Mouse (Mus musculus) E14TG2a.4 (cell line): ENCODE results near the gene Ccl22.

Experiments
- H3K27me3 ChIP-seq: 2 replicates; pipeline ENCODE4 v1.6.1; 2014; ENCODE audit warnings: low read length, control low read depth; ENCODE audit not compliant: insufficient read depth
- H3K36me3 ChIP-seq: 2 replicates; pipeline ENCODE4 v1.6.1; 2014; ENCODE audit warnings: low read length, control low read depth; ENCODE audit not compliant: insufficient read depth
- H3K4me1 ChIP-seq: replicated peaks from 2 replicates; pipeline ENCODE4 v1.6.1; 2014; ENCODE audit warnings: low read depth, low read length, control low read depth
- H3K4me3 ChIP-seq: replicated peaks from 2 replicates; pipeline ENCODE4 v1.5.1; 2014; ENCODE audit warnings: mild to moderate bottlenecking, low read length
- H3K9me3 ChIP-seq: 2 replicates; pipeline ENCODE4 v1.6.1; 2014; ENCODE audit warnings: low read length, control low read depth
- CTCF ChIP-seq: conservative IDR thresholded peaks from 2 replicates; pipeline ENCODE4 v1.5.1; 2014; ENCODE audit warnings: low read length
- NANOG ChIP-seq: IDR thresholded peaks from 2 replicates; pipeline ENCODE4 v1.6.1; 2014; ENCODE audit warnings: borderline replicate concordance, low read length, mixed read lengths
- POU5F1 ChIP-seq: IDR thresholded peaks from 2 replicates; pipeline ENCODE4 v1.6.1; 2014; ENCODE audit warnings: low read length, borderline replicate concordance

Gene Ccl22

GRCm38 (mm10) chr8:94787524-94788501 lies 42.4 kb downstream of the Ccl22 start:
- H3K27me3 ChIP-seq: 0 out of 2 replicates have a peak, but pooled peaks cover 3% of the 10 kb centered on the region
- H3K4me3 ChIP-seq: peak overlapping the region; percentile 8; the same call in 1 of the 2 replicates
- TF ChIP-seq POU5F1 (no peak), CTCF (no peak), NANOG (no peak)
- H3K36me3 ChIP-seq: no peaks in the 10 kb centered on the region
- no peaks in the 10 kb centered on the region for H3K9me3 ChIP-seq
- H3K4me1 ChIP-seq: peaks cover 50% of the 10 kb centered on the region

GRCm38 (mm10) chr8:94789256-94789955 lies 44.0 kb downstream of the Ccl22 start:
- Histone ChIP-seq H3K4me1 (peaks cover 45% of the 10 kb centered on the region), H3K36me3 (no peaks in the 10 kb centered on the region), H3K4me3 (no peak overlapping the region), H3K27me3 (no peaks in the 10 kb centered on the region), H3K9me3 (no peaks in the 10 kb centered on the region)
- no peak for TF ChIP-seq CTCF
- no peak for TF ChIP-seq NANOG
- TF ChIP-seq POU5F1: no peak

GRCm38 (mm10) chr8:94794368-94794767 lies 49.0 kb downstream of the Ccl22 start:
- no peaks in the 10 kb centered on the region for H3K36me3 ChIP-seq
- TF ChIP-seq NANOG (no peak), CTCF (no peak), POU5F1 (no peak)
- peaks cover 3% of the 10 kb centered on the region; the same call in 1 of the 2 replicates for H3K4me1 ChIP-seq
- H3K27me3 ChIP-seq: no peaks in the 10 kb centered on the region
- H3K9me3 ChIP-seq: no peaks in the 10 kb centered on the region
- H3K4me3 ChIP-seq: no peak overlapping the region

- TF ChIP-seq POU5F1: no peak
- TF ChIP-seq CTCF: no peak
- no peak for TF ChIP-seq NANOG
- no peaks in the 10 kb centered on the region for H3K4me1 ChIP-seq
- no peaks in the 10 kb centered on the region for H3K36me3 ChIP-seq
- H3K9me3 ChIP-seq: no peaks in the 10 kb centered on the region
- H3K27me3 ChIP-seq: no peaks in the 10 kb centered on the region
- no peak overlapping the region for H3K4me3 ChIP-seq
Measured at GRCm38 (mm10) chr8:94794782-94795181, 49.4 kb downstream of the Ccl22 start.

GRCm38 (mm10) chr8:94800278-94800968 lies 55.0 kb downstream of the Ccl22 start:
- Histone ChIP-seq H3K9me3 (no peaks in the 10 kb centered on the region), H3K4me3 (no peak overlapping the region), H3K4me1 (peaks cover 19% of the 10 kb centered on the region), H3K27me3 (peaks cover 6% of the 10 kb centered on the region; the same call in 1 of the 2 replicates), H3K36me3 (no peaks in the 10 kb centered on the region)
- TF ChIP-seq POU5F1 (no peak), NANOG (no peak), CTCF (no peak)
